Comparison of ENCODE assay signal across 21 mouse cellular contexts in genomic region chr2:166980161-166980560, GRCm38 (mm10). TPM values are rescaled to one million over a fixed set of nuclear protein-coding genes. Genes with fewer than 3 reads are reported as not detected.
A peak's percentile ranks its signal among the peaks of the same experiment; 100 is the strongest.
DNase-seq lines count a peak whose midpoint lies in the region; ATAC-seq and TF ChIP-seq lines count a peak whose summit lies in the region.
"Had no signal": no experiment of that assay in that cellular context is flagged by ENCODE, and none has a peak within 500 bp of the region (broad histone marks: within the 10 kb centered on the region; RNA-seq: fewer than 3 reads in every experiment).

No protein-coding gene starts in this region.

- H3K4me3 ChIP-seq in CH12.LX (replicated peaks in 1 of 3; ENCODE audit: low read depth in 2 of 3, low read length in 2 of 3, poor library complexity in 1 of 3), result no peak overlapping the region
- no peak overlapping the region for H3K4me3 ChIP-seq in heart, embryonic 11.5 days (ENCODE audit: low read depth, low read length)
- H3K4me3 ChIP-seq in forebrain, embryonic 14.5 days (ENCODE audit: low read depth, low read length), result no peak overlapping the region
- H3K4me3 ChIP-seq in layer of hippocampus, adult 2 months, result no peak overlapping the region
- H3K4me3 ChIP-seq: forebrain, embryonic 13.5 days; heart, embryonic 10.5 days; heart, embryonic 15.5 days; hindbrain, embryonic 10.5 days; intestine, embryonic 15.5 days had no signal

- DNase-seq in CH12.LX (ENCODE audit: extremely low read depth), result peak; percentile 48
- peak; percentile 56 for DNase-seq in splenic B cell, adult 2 months (ENCODE audit: low read depth, low spot score)
- no peak for DNase-seq in forebrain, embryonic 14.5 days (ENCODE audit: low spot score)
- no peak for DNase-seq in layer of hippocampus, adult 2 months (ENCODE audit: low spot score in 2 of 2)
- DNase-seq: adrenal gland, adult 2 months; cerebellum, adult 11-12 months; cerebellum, adult 9-10 months; cerebellum, postnatal 25 days; gastrocnemius, postnatal 10 days; heart, postnatal 14 days; kidney, adult 2 months had no signal

- TF ChIP-seq POLR2A in CH12.LX (IDR thresholded peaks at IDR 0.05; ENCODE audit: low read depth, low read length), result no peak

- whole genome bisulfite sequencing in heart, embryonic 11.5 days (ENCODE audit: insufficient replicate concordance), result 83% methylated on average over 2 of the region's 2 CpGs
- 90% methylated on average over 2 of the region's 2 CpGs for WGBS in forebrain, embryonic 14.5 days

- H3K79me2 ChIP-seq in CH12.LX (replicated peaks; ENCODE audit: control insufficient read depth, extremely low read depth, insufficient read depth, poor library complexity, severe bottlenecking), result peaks cover 49% of the 10 kb centered on the region

- H3K4me1 ChIP-seq in CH12.LX (ENCODE audit: control insufficient read depth in 1 of 2, insufficient read depth in 2 of 2), result peaks cover 2 to 54% of the 10 kb centered on the region in 2 experiments; a peak in 3 of 4 replicates
- H3K4me1 ChIP-seq in heart, embryonic 11.5 days (ENCODE audit: control insufficient read depth, insufficient read depth, low read length), result 0 out of 2 replicates have a peak, but pooled peaks cover 5% of the 10 kb centered on the region
- no peaks in the 10 kb centered on the region for H3K4me1 ChIP-seq in forebrain, embryonic 14.5 days (ENCODE audit: control insufficient read depth, insufficient read depth, low read length)
- H3K4me1 ChIP-seq: intestine, embryonic 15.5 days had no signal

- no peak overlapping the region for H3K4me2 ChIP-seq in CH12.LX (ENCODE audit: insufficient read depth, low read depth, poor library complexity, severe bottlenecking)
- H3K4me2 ChIP-seq in heart, embryonic 11.5 days, result no peak overlapping the region
- no peak overlapping the region for H3K4me2 ChIP-seq in forebrain, embryonic 14.5 days (ENCODE audit: low read length)
- H3K4me2 ChIP-seq: forebrain, embryonic 13.5 days; heart, embryonic 15.5 days; hindbrain, embryonic 14.5 days; intestine, embryonic 15.5 days had no signal

- no peak overlapping the region for H3K27ac ChIP-seq in CH12.LX (ENCODE audit: insufficient read depth, low read depth)
- no peak overlapping the region for H3K27ac ChIP-seq in heart, embryonic 11.5 days (ENCODE audit: low read depth, low read length)
- H3K27ac ChIP-seq in forebrain, embryonic 14.5 days (ENCODE audit: low read depth, low read length), result no peak overlapping the region
- no peak overlapping the region for H3K27ac ChIP-seq in layer of hippocampus, adult 2 months
- H3K27ac ChIP-seq: forebrain, embryonic 13.5 days; heart, embryonic 10.5 days; heart, embryonic 15.5 days; hindbrain, embryonic 10.5 days; hindbrain, embryonic 14.5 days; intestine, embryonic 15.5 days had no signal

- TF ChIP-seq EP300 in CH12.LX (IDR thresholded peaks at IDR 0.05; ENCODE audit: low read length), result no peak

- no peaks in the 10 kb centered on the region for H3K27me3 ChIP-seq in CH12.LX (replicated peaks)
- no peaks in the 10 kb centered on the region for H3K27me3 ChIP-seq in splenic B cell, adult 2 months (ENCODE audit: control insufficient read depth, insufficient read depth, low read length, poor library complexity, severe bottlenecking)
- no peaks in the 10 kb centered on the region for H3K27me3 ChIP-seq in heart, embryonic 11.5 days (ENCODE audit: control insufficient read depth, insufficient read depth, low read length)
- no peaks in the 10 kb centered on the region for H3K27me3 ChIP-seq in forebrain, embryonic 14.5 days (replicated peaks; ENCODE audit: control insufficient read depth, insufficient read depth, low read length)
- H3K27me3 ChIP-seq: forebrain, embryonic 13.5 days; heart, embryonic 15.5 days; intestine, embryonic 15.5 days had no signal

- peaks cover 0 to 6% of the 10 kb centered on the region in 2 experiments for H3K36me3 ChIP-seq in CH12.LX (replicated peaks in 1 of 2; ENCODE audit: control insufficient read depth in 1 of 2, insufficient read depth in 1 of 2, low read length in 1 of 2)
- H3K36me3 ChIP-seq in splenic B cell, adult 2 months (ENCODE audit: control insufficient read depth, insufficient read depth, low read length, poor library complexity, severe bottlenecking), result 0 out of 2 replicates have a peak, but pooled peaks cover 2% of the 10 kb centered on the region
- H3K36me3 ChIP-seq in heart, embryonic 11.5 days (ENCODE audit: control insufficient read depth, insufficient read depth, low read length), result no peaks in the 10 kb centered on the region
- no peaks in the 10 kb centered on the region for H3K36me3 ChIP-seq in forebrain, embryonic 14.5 days (ENCODE audit: control insufficient read depth, insufficient read depth, low read length)
- H3K36me3 ChIP-seq: heart, embryonic 10.5 days; heart, embryonic 15.5 days; intestine, embryonic 15.5 days had no signal

- peak; percentile 67 for ATAC-seq in common myeloid progenitor, adult 5-6 weeks (replicated peaks; ENCODE audit: low read depth, poor library complexity, severe bottlenecking)
- peak; percentile 54 for ATAC-seq in megakaryocyte, adult 5-6 weeks (ENCODE audit: poor library complexity, severe bottlenecking)
- ATAC-seq in heart, embryonic 11.5 days (replicated peaks; ENCODE audit: insufficient number of reproducible peaks, low FRiP score, low TSS enrichment), result no peak
- no peak for ATAC-seq in forebrain, embryonic 14.5 days
- ATAC-seq: CD4-positive, CD25-positive, alpha-beta regulatory T cell, adult 4 months; forebrain, embryonic 13.5 days; intestine, embryonic 15.5 days had no signal

- TF ChIP-seq RAD21 in CH12.LX (IDR thresholded peaks at IDR 0.05; ENCODE audit: low read depth, low read length), result no peak

- H3K9me3 ChIP-seq in CH12.LX (replicated peaks; ENCODE audit: low read length), result no peaks in the 10 kb centered on the region
- no peaks in the 10 kb centered on the region for H3K9me3 ChIP-seq in heart, embryonic 11.5 days (replicated peaks; ENCODE audit: control insufficient read depth, low read length)
- no peaks in the 10 kb centered on the region for H3K9me3 ChIP-seq in forebrain, embryonic 14.5 days (replicated peaks; ENCODE audit: control insufficient read depth, low read length)
- H3K9me3 ChIP-seq: forebrain, embryonic 13.5 days; heart, embryonic 10.5 days; heart, embryonic 15.5 days; hindbrain, embryonic 10.5 days; intestine, embryonic 15.5 days had no signal

- no peak for TF ChIP-seq CTCF in CH12.LX (conservative IDR thresholded peaks at IDR 0.05 in 1 of 2, IDR thresholded peaks at IDR 0.05 in 1 of 2; ENCODE audit: low read depth in 2 of 2, low read length in 2 of 2)
- no peak for TF ChIP-seq CTCF in layer of hippocampus, adult 2 months (conservative IDR thresholded peaks at IDR 0.05)

- in situ Hi-C loops in CH12.LX (cut with MboI; ENCODE audit: low pct_ligation_motif_present, low pct_unique_long_range_greater_than_20kb, low sequenced_read_pairs), result no loop called here

- dilution Hi-C loops in CH12.LX (cut with MboI; ENCODE audit: extremely low pct_ligation_motif_present, extremely low pct_unique_long_range_greater_than_20kb, low sequenced_read_pairs), result no loop called here

- H3K9ac ChIP-seq in CH12.LX (ENCODE audit: insufficient read depth, low read depth), result no peak overlapping the region
- no peak overlapping the region for H3K9ac ChIP-seq in heart, embryonic 11.5 days (ENCODE audit: low read depth, low read length)
- H3K9ac ChIP-seq in forebrain, embryonic 14.5 days (ENCODE audit: low read length), result no peak overlapping the region
- H3K9ac ChIP-seq: forebrain, embryonic 13.5 days; heart, embryonic 15.5 days; hindbrain, embryonic 14.5 days; intestine, embryonic 15.5 days had no signal

TF ChIP-seq in CH12.LX, 34 proteins besides CTCF, POLR2A, EP300 and RAD21 (continues in another document):
- no peak for TF ChIP-seq UBTF (IDR thresholded peaks at IDR 0.05; ENCODE audit: low read depth, low read length)
- no peak for TF ChIP-seq MAFK (IDR thresholded peaks at IDR 0.05; ENCODE audit: insufficient replicate concordance, low read length)
- no peak for TF ChIP-seq USF2 (conservative IDR thresholded peaks at IDR 0.05; ENCODE audit: low read depth, low read length)
- no peak for TF ChIP-seq NRF1 (IDR thresholded peaks at IDR 0.05; ENCODE audit: low read depth, low read length)
- no peak for TF ChIP-seq RCOR1 (conservative IDR thresholded peaks at IDR 0.05; ENCODE audit: low read depth, low read length)
- no peak for TF ChIP-seq KAT2A (IDR thresholded peaks at IDR 0.05; ENCODE audit: insufficient replicate concordance, low read length)
- TF ChIP-seq ETS1 (conservative IDR thresholded peaks at IDR 0.05; ENCODE audit: low read depth, low read length), result no peak
- TF ChIP-seq MYC (IDR thresholded peaks at IDR 0.05; ENCODE audit: low read depth, low read length), result no peak
- no peak for TF ChIP-seq GABPA (IDR thresholded peaks at IDR 0.05; ENCODE audit: insufficient replicate concordance, low read depth, low read length)
- TF ChIP-seq SIN3A (IDR thresholded peaks at IDR 0.05; ENCODE audit: low read length), result no peak
- no peak for TF ChIP-seq CHD2 (IDR thresholded peaks at IDR 0.05; ENCODE audit: low read length)
- TF ChIP-seq ZMIZ1 (IDR thresholded peaks at IDR 0.05; ENCODE audit: low read depth, low read length), result no peak
- no peak for TF ChIP-seq SMC3 (IDR thresholded peaks at IDR 0.05; ENCODE audit: low read depth, low read length)
- no peak for TF ChIP-seq MEF2A (IDR thresholded peaks at IDR 0.05; ENCODE audit: borderline replicate concordance, low read depth, low read length)
- TF ChIP-seq POLR2AphosphoS2 (IDR thresholded peaks at IDR 0.05; ENCODE audit: low read depth, low read length), result no peak

RNA-seq across cellular contexts. Expression of gene Stau1, which starts 15.9 kb away (rescaled TPM):
- 10.3 and 10.5 TPM in 2 replicates for total RNA-seq in CH12.LX (2012; rRNA removed)
- total RNA-seq in CH12.LX (2014; rRNA removed), result 6.9 and 8.0 TPM in 2 replicates
- polyA plus RNA-seq in CH12.LX (2012; ENCODE audit: insufficient read length, low read depth), result 30.7 and 36.2 TPM in 2 replicates
- total RNA-seq in common myeloid progenitor, adult 5-6 weeks (2017), result 31.3 and 56.3 TPM in 2 replicates
- total RNA-seq in megakaryocyte, adult 5-6 weeks (2015), result 28.5 and 36.0 TPM in 2 replicates
- total RNA-seq in megakaryocyte, adult 5-6 weeks (2017), result 28.9 and 32.6 TPM in 2 replicates
- polyA plus RNA-seq in heart, embryonic 11.5 days (2014; fragmentation: Nextera tagmentation; extraction: Ambion mirVana), result 55.6 and 62.0 TPM in 2 replicates
- polyA plus RNA-seq in forebrain, embryonic 14.5 days (2014; fragmentation: Nextera tagmentation; extraction: Ambion mirVana), result 81.7 and 102 TPM in 2 replicates
- 10 to 100 TPM; 64.3 to 66.4 TPM for total RNA-seq in layer of hippocampus, adult 2 months (2021)

RNA-seq across cellular contexts. Expression of gene Ddx27, which starts 34.8 kb away (rescaled TPM):
- 157 and 186 TPM in 2 replicates for total RNA-seq in CH12.LX (2012; rRNA removed)
- 137 and 139 TPM in 2 replicates for total RNA-seq in CH12.LX (2014; rRNA removed)
- 224 and 228 TPM in 2 replicates for polyA plus RNA-seq in CH12.LX (2012; ENCODE audit: insufficient read length, low read depth)
- 117 and 123 TPM in 2 replicates for total RNA-seq in common myeloid progenitor, adult 5-6 weeks (2017)
- total RNA-seq in megakaryocyte, adult 5-6 weeks (2015), result 14.5 and 15.3 TPM in 2 replicates
- total RNA-seq in megakaryocyte, adult 5-6 weeks (2017), result 48.1 and 50.4 TPM in 2 replicates
- polyA plus RNA-seq in heart, embryonic 11.5 days (2014; fragmentation: Nextera tagmentation; extraction: Ambion mirVana), result 29.3 and 30.6 TPM in 2 replicates
- 23.2 and 27.8 TPM in 2 replicates for polyA plus RNA-seq in forebrain, embryonic 14.5 days (2014; fragmentation: Nextera tagmentation; extraction: Ambion mirVana)
- 10 to 100 TPM; 32.8 to 37.5 TPM for total RNA-seq in layer of hippocampus, adult 2 months (2021)

Comparison
In these comparisons a context has a peak if more than half of its experiments do, and no peak if none do; other contexts are left out.
1. DNase-seq: peak in CH12.LX (single experiment) and splenic B cell, adult 2 months (single experiment); none in forebrain, embryonic 14.5 days (single experiment) and layer of hippocampus, adult 2 months (0 of 2).
2. ATAC-seq: peak in common myeloid progenitor, adult 5-6 weeks (single experiment) and megakaryocyte, adult 5-6 weeks (single experiment); none in heart, embryonic 11.5 days (single experiment) and forebrain, embryonic 14.5 days (single experiment).